Mouse (Mus musculus) limb, embryonic 13.5 days (tissue): ENCODE data around the gene Ppp1r15a. TPM values are rescaled to one million over a fixed set of nuclear protein-coding genes. Genes with fewer than 3 reads are reported as not detected.

ENCODE experiments used
- polyA plus RNA-seq: library from polyadenylated mRNA; unstranded; fragments of >200 nt; fragmentation: Nextera tagmentation; extraction: Ambion mirVana; gene quantifications from 2 replicates; pipeline ENCODE4 v1.2.1, GENCODE M21; 2015

Ppp1r15a gene
- polyA plus RNA-seq, 1 experiment from 2014 or later: 28.8 TPM

Other genes with a start within 250 kb of the Ppp1r15a start
- not detected in 2 replicates for gene Slc6a21, start 248.8 kb downstream of the Ppp1r15a start, polyA plus RNA-seq
- 15.8 and 19.6 TPM in 2 replicates for gene Trpm4, start 192.5 kb downstream of the Ppp1r15a start, polyA plus RNA-seq
- 3.9 and 4.3 TPM in 2 replicates for gene Hrc, start 191.0 kb downstream of the Ppp1r15a start, polyA plus RNA-seq
- gene Ppfia3, start 159.2 kb downstream of the Ppp1r15a start, polyA plus RNA-seq: 5.2 and 6.9 TPM in 2 replicates
- 1.4 and 2.5 TPM in 2 replicates for gene Lin7b, start 155.7 kb downstream of the Ppp1r15a start, polyA plus RNA-seq
- gene Snrnp70, start 130.5 kb downstream of the Ppp1r15a start, polyA plus RNA-seq: 262 and 283 TPM in 2 replicates
- 0.09 TPM in 1 of 2 replicates, not detected in the other for gene Kcna7, start 120.6 kb downstream of the Ppp1r15a start, polyA plus RNA-seq
- gene Ntf5, start 112.6 kb downstream of the Ppp1r15a start, polyA plus RNA-seq: 3.0 and 3.2 TPM in 2 replicates
- 0.40 TPM in 1 of 2 replicates, not detected in the other for gene Lhb, start 105.4 kb downstream of the Ppp1r15a start, polyA plus RNA-seq
- 41.7 and 45.9 TPM in 2 replicates for gene Gys1, start 91.4 kb downstream of the Ppp1r15a start, polyA plus RNA-seq
- gene Ruvbl2, start 88.2 kb downstream of the Ppp1r15a start, polyA plus RNA-seq: 142 and 144 TPM in 2 replicates
- 5,430 and 5,479 TPM in 2 replicates for gene Ftl1, start 66.4 kb downstream of the Ppp1r15a start, polyA plus RNA-seq
- gene Bax, start 59.4 kb downstream of the Ppp1r15a start, polyA plus RNA-seq: 167 and 170 TPM in 2 replicates
- 1.0 and 1.2 TPM in 2 replicates for gene Tulp2, start 44.4 kb downstream of the Ppp1r15a start, polyA plus RNA-seq
- not detected in 2 replicates for gene Gm45808, start 39.5 kb downstream of the Ppp1r15a start, polyA plus RNA-seq
- 2.9 and 4.0 TPM in 2 replicates for gene Dhdh, start 37.5 kb downstream of the Ppp1r15a start, polyA plus RNA-seq
- gene Nucb1, start 15.9 kb downstream of the Ppp1r15a start, polyA plus RNA-seq: 215 TPM in 2 replicates
- gene Plekha4, start 62 bp upstream of the Ppp1r15a start, polyA plus RNA-seq: 3.3 and 4.9 TPM in 2 replicates
- 0.43 and 0.98 TPM in 2 replicates for gene Hsd17b14, start 28.6 kb upstream of the Ppp1r15a start, polyA plus RNA-seq
- 55.7 and 59.5 TPM in 2 replicates for gene Bcat2, start 43.9 kb upstream of the Ppp1r15a start, polyA plus RNA-seq
- 0.41 and 0.56 TPM in 2 replicates for gene Fgf21, start 89.2 kb upstream of the Ppp1r15a start, polyA plus RNA-seq
- 0.29 and 0.47 TPM in 2 replicates for gene Fut1, start 91.0 kb upstream of the Ppp1r15a start, polyA plus RNA-seq
- 0.11 TPM in 1 of 2 replicates, not detected in the other for gene Izumo1, start 95.5 kb upstream of the Ppp1r15a start, polyA plus RNA-seq
- gene Rasip1, start 101.2 kb upstream of the Ppp1r15a start, polyA plus RNA-seq: 7.7 and 9.5 TPM in 2 replicates
- 11.4 TPM in 2 replicates for gene Mamstr, start 113.7 kb upstream of the Ppp1r15a start, polyA plus RNA-seq
- 0.47 and 0.74 TPM in 2 replicates for gene Fut2, start 140.1 kb upstream of the Ppp1r15a start, polyA plus RNA-seq
- gene Ntn5, start 157.8 kb upstream of the Ppp1r15a start, polyA plus RNA-seq: 0.23 and 0.24 TPM in 2 replicates
- gene Sec1, start 168.1 kb upstream of the Ppp1r15a start, polyA plus RNA-seq: 0.45 and 0.55 TPM in 2 replicates
- gene Car11, start 173.6 kb upstream of the Ppp1r15a start, polyA plus RNA-seq: 12.2 and 12.5 TPM in 2 replicates
- 4.5 and 6.2 TPM in 2 replicates for gene Dbp, start 178.8 kb upstream of the Ppp1r15a start, polyA plus RNA-seq
- 1,016 and 1,039 TPM in 2 replicates for gene Rpl18, start 189.2 kb upstream of the Ppp1r15a start, polyA plus RNA-seq
- gene Sphk2, start 191.7 kb upstream of the Ppp1r15a start, polyA plus RNA-seq: 33.4 and 36.0 TPM in 2 replicates
- gene Fam83e, start 194.9 kb upstream of the Ppp1r15a start, polyA plus RNA-seq: 0.61 and 1.0 TPM in 2 replicates
- not detected in 2 replicates for gene Spaca4, start 199.5 kb upstream of the Ppp1r15a start, polyA plus RNA-seq